Mouse (Mus musculus) myocyte (in vitro differentiated cells): ENCODE data around the gene Ppp2r2c.
A peak's percentile ranks its signal among the peaks of the same experiment; 100 is the strongest.

ENCODE experiments used
- MAX ChIP-seq: IDR thresholded peaks from one replicate; pipeline ENCODE4 v1.6.1; 2011; ENCODE audit warnings: low read depth, mild to moderate bottlenecking, control low read depth
- POLR2A ChIP-seq: IDR thresholded peaks from one replicate; pipeline ENCODE4 v1.6.1; 2011; ENCODE audit warnings: low read depth, mild to moderate bottlenecking, control low read depth, moderate library complexity; ENCODE audit not compliant: insufficient read length
- POLR2AphosphoS2 ChIP-seq: IDR thresholded peaks from one replicate; pipeline ENCODE4 v1.6.1; 2011; ENCODE audit warnings: low read depth, control low read depth; ENCODE audit not compliant: insufficient read length
- TCF12 ChIP-seq: IDR thresholded peaks from one replicate; pipeline ENCODE4 v1.6.1; 2011; ENCODE audit warnings: mild to moderate bottlenecking, control low read depth; ENCODE audit not compliant: poor library complexity, insufficient read depth, severe bottlenecking
- TCF3 ChIP-seq: IDR thresholded peaks from one replicate; pipeline ENCODE4 v1.6.1; 2011; ENCODE audit warnings: low read depth, control low read depth; ENCODE audit not compliant: insufficient read length
- USF1 ChIP-seq: IDR thresholded peaks from one replicate; pipeline ENCODE4 v1.6.1; 2011; ENCODE audit warnings: low read depth, mild to moderate bottlenecking, control low read depth, moderate library complexity

DNA sequence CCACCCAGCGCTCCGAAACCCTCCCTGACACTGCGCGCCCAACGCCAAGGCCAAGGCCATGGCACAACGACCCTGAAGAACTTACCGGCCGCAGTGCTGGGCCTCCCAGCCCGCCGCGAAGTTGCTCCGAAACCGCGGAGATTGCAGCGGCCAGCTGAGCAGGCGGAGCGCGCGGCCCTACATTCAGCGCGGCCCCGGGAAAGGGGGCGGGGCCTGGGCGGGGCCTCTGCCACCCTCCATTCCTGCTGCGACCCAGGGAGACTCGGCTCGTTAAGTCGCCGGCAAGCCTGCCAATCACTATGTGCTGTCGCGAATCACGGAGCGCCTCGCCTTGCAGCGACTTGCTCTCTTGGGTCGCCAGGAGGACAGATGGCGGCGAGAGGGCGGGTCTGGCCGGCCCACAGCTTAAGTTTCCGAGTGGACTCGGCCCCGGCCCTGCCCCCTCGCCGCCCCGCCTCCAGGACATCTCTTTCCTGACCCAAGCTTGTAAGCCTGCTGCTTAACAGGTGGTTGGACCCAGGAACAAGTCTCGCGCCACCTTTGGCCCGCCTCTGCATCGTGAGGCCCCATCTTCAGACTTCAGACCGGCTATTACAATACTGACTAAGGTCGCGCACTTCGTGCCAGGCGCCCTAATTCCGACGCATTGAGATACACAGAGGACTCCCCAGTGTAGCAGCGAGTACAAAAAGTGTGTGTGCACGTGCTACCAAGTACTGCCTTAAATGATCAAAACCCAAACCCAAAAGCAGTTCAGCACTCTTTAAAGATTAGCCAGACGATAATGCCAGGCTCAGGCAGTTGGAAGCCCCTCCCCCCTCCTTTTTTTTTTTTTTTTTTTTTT, 120.7 kb downstream of the Ppp2r2c start, which contains the start of gene Wfs1:
- TF ChIP-seq POLR2A (peak; percentile 96), USF1 (no peak), TCF3 (no peak), MAX (no peak), TCF12 (no peak), POLR2AphosphoS2 (peak; percentile 93)
